Mouse (Mus musculus) kidney, embryonic 15.5 days (tissue): ENCODE results near the gene Pqlc3. TPM values are rescaled to one million over a fixed set of nuclear protein-coding genes. Genes with fewer than 3 reads are reported as not detected.
A peak's percentile ranks its signal among the peaks of the same experiment; 100 is the strongest.

Experiments used
- ATAC-seq: fragments of 200-750 bp; cut with Nextera tagmentation; replicated peaks from 2 replicates; pipeline ENCODE4 v1.8.0; 2017; ENCODE audit warnings: moderate TSS enrichment; ENCODE audit not compliant: low FRiP score
- H3K27ac ChIP-seq: fragments of 300-500 bp; sonication (generic); 2 replicates; pipeline ENCODE4 v1.5.1; 2015; ENCODE audit warnings: mild to moderate bottlenecking, inconsistent platforms
- H3K27me3 ChIP-seq: fragments of 300-500 bp; sonication (generic); 2 replicates; pipeline ENCODE4 v1.6.1; 2015; ENCODE audit warnings: inconsistent platforms
- H3K36me3 ChIP-seq: fragments of 300-500 bp; sonication (generic); 2 replicates; pipeline ENCODE4 v1.6.1; 2015; ENCODE audit warnings: inconsistent platforms
- H3K4me1 ChIP-seq: fragments of 300-500 bp; sonication (generic); 2 replicates; pipeline ENCODE4 v1.6.1; 2015; ENCODE audit warnings: inconsistent platforms
- H3K4me2 ChIP-seq: fragments of 300-500 bp; sonication (generic); 2 replicates; pipeline ENCODE4 v1.6.1; 2015; ENCODE audit warnings: moderate library complexity, mild to moderate bottlenecking, inconsistent platforms
- H3K4me3 ChIP-seq: fragments of 300-500 bp; sonication (generic); replicated peaks from 2 replicates; pipeline ENCODE4 v1.5.1; 2015; ENCODE audit warnings: mild to moderate bottlenecking, inconsistent platforms
- H3K9ac ChIP-seq: fragments of 300-500 bp; sonication (generic); 2 replicates; pipeline ENCODE4 v1.6.1; 2015; ENCODE audit warnings: mild to moderate bottlenecking, inconsistent platforms
- H3K9me3 ChIP-seq: fragments of 300-500 bp; sonication (generic); replicated peaks from 2 replicates; pipeline ENCODE4 v1.6.1; 2016; ENCODE audit warnings: inconsistent platforms
- WGBS: fragments of 180-500 bp; shearing (Covaris S2); methylation state at CpG from one replicate; pipeline ENCODE4 v1.1.7; 2015; ENCODE audit warnings: mixed read lengths; 5-methylcytosine and 5-hydroxymethylcytosine counted together
- polyA plus RNA-seq: library from polyadenylated mRNA; unstranded; fragments of >200 nt; fragmentation: Nextera tagmentation; extraction: Ambion mirVana; gene quantifications from 2 replicates; pipeline ENCODE4 v1.2.1, GENCODE M21; 2015

The Pqlc3 gene
- 4.0 and 4.9 TPM in 2 replicates for polyA plus RNA-seq

GRCm38 (mm10) chr12:16999739-17000497, at the start of gene Pqlc3:
TSS of gene Pqlc3 (minus strand) at chr12:17000408.
- Histone ChIP-seq H3K27ac (no peak within 1 kb of the TSS), H3K36me3 (no peaks in the 10 kb centered on the region), H3K27me3 (peaks cover 42% of the 10 kb centered on the region), H3K4me1 (peaks cover 21% of the 10 kb centered on the region), H3K9me3 (no peaks in the 10 kb centered on the region), H3K9ac (peak within 1 kb of the TSS; percentile 36), H3K4me3 (peak within 1 kb of the TSS; percentile 68), H3K4me2 (peak within 1 kb of the TSS; percentile 94)
- under 1% methylated on average over 57 of the region's 57 CpGs for WGBS
- ATAC-seq, result peak; percentile 93

GRCm38 (mm10) chr12:17049796-17050195, 49.6 kb upstream of the Pqlc3 start:
- no peak for ATAC-seq
- 90% methylated on average over 1 of the region's 1 CpGs for WGBS
- no peaks in the 10 kb centered on the region for H3K4me1 ChIP-seq

GRCm38 (mm10) chr12:17048979-17049612, 48.9 kb upstream of the Pqlc3 start:
- no peak for ATAC-seq
- Histone ChIP-seq H3K36me3 (no peaks in the 10 kb centered on the region), H3K9ac (no peak overlapping the region), H3K27ac (no peak overlapping the region), H3K27me3 (no peaks in the 10 kb centered on the region), H3K4me2 (no peak overlapping the region), H3K4me3 (no peak overlapping the region), H3K4me1 (no peaks in the 10 kb centered on the region), H3K9me3 (no peaks in the 10 kb centered on the region)
- whole genome bisulfite sequencing, result 66% methylated on average over 7 of the region's 7 CpGs

More at GRCm38 (mm10) chr12:17049796-17050195, 49.6 kb upstream of the Pqlc3 start:
- no peak overlapping the region for H3K27ac ChIP-seq
- H3K9ac ChIP-seq, result no peak overlapping the region
- H3K4me2 ChIP-seq, result no peak overlapping the region
- no peaks in the 10 kb centered on the region for H3K9me3 ChIP-seq
- H3K27me3 ChIP-seq, result no peaks in the 10 kb centered on the region
- H3K36me3 ChIP-seq, result no peaks in the 10 kb centered on the region
- no peak overlapping the region for H3K4me3 ChIP-seq

GRCm38 (mm10) chr12:17043311-17043710, 43.1 kb upstream of the Pqlc3 start:
- no peak overlapping the region for H3K27ac ChIP-seq
- ATAC-seq, result no peak

GRCm38 (mm10) chr12:17040567-17040966, 40.4 kb upstream of the Pqlc3 start:
- no peak for ATAC-seq
- no peaks in the 10 kb centered on the region for H3K36me3 ChIP-seq
- 40% methylated on average over 1 of the region's 1 CpGs for WGBS

More at GRCm38 (mm10) chr12:17043311-17043710, 43.1 kb upstream of the Pqlc3 start:
- no peaks in the 10 kb centered on the region for H3K27me3 ChIP-seq
- no peak overlapping the region for H3K9ac ChIP-seq
- H3K4me2 ChIP-seq, result no peak overlapping the region
- WGBS, result 42% methylated on average over 5 of the region's 5 CpGs
- H3K4me3 ChIP-seq, result no peak overlapping the region
- H3K4me1 ChIP-seq, result no peaks in the 10 kb centered on the region
- H3K9me3 ChIP-seq, result no peaks in the 10 kb centered on the region
- H3K36me3 ChIP-seq, result no peaks in the 10 kb centered on the region

GRCm38 (mm10) chr12:17039415-17039814, 39.2 kb upstream of the Pqlc3 start:
- Histone ChIP-seq H3K9ac (no peak overlapping the region), H3K27me3 (no peaks in the 10 kb centered on the region), H3K27ac (no peak overlapping the region), H3K36me3 (no peaks in the 10 kb centered on the region), H3K4me1 (no peaks in the 10 kb centered on the region), H3K4me3 (no peak overlapping the region), H3K9me3 (no peaks in the 10 kb centered on the region), H3K4me2 (no peak overlapping the region)
- ATAC-seq, result no peak
- 70% methylated on average over 2 of the region's 2 CpGs for WGBS

More at GRCm38 (mm10) chr12:17040567-17040966, 40.4 kb upstream of the Pqlc3 start:
- Histone ChIP-seq H3K9ac (no peak overlapping the region), H3K4me1 (no peaks in the 10 kb centered on the region), H3K9me3 (no peaks in the 10 kb centered on the region), H3K27me3 (no peaks in the 10 kb centered on the region), H3K4me2 (no peak overlapping the region), H3K27ac (no peak overlapping the region), H3K4me3 (no peak overlapping the region)

GRCm38 (mm10) chr12:17038246-17038645, 38.0 kb upstream of the Pqlc3 start:
- 77% methylated on average over 6 of the region's 6 CpGs for WGBS
- no peak for ATAC-seq
- Histone ChIP-seq H3K4me3 (no peak overlapping the region), H3K4me2 (no peak overlapping the region), H3K4me1 (no peaks in the 10 kb centered on the region), H3K27ac (no peak overlapping the region), H3K9ac (no peak overlapping the region), H3K36me3 (no peaks in the 10 kb centered on the region), H3K9me3 (no peaks in the 10 kb centered on the region), H3K27me3 (no peaks in the 10 kb centered on the region)

GRCm38 (mm10) chr12:17037053-17037610, 36.9 kb upstream of the Pqlc3 start:
- H3K4me3 ChIP-seq, result no peak overlapping the region
- H3K9me3 ChIP-seq, result no peaks in the 10 kb centered on the region
- H3K9ac ChIP-seq, result no peak overlapping the region
- WGBS, result 65% methylated on average over 14 of the region's 14 CpGs
- H3K27ac ChIP-seq, result no peak overlapping the region
- no peak overlapping the region for H3K4me2 ChIP-seq
- no peak for ATAC-seq
- H3K4me1 ChIP-seq, result no peaks in the 10 kb centered on the region
- no peaks in the 10 kb centered on the region for H3K36me3 ChIP-seq
- H3K27me3 ChIP-seq, result no peaks in the 10 kb centered on the region

GRCm38 (mm10) chr12:17036532-17036931, 36.3 kb upstream of the Pqlc3 start:
- no peaks in the 10 kb centered on the region for H3K4me1 ChIP-seq
- no peak overlapping the region for H3K27ac ChIP-seq
- ATAC-seq, result no peak
- no peak overlapping the region for H3K4me2 ChIP-seq
- no peaks in the 10 kb centered on the region for H3K9me3 ChIP-seq
- H3K36me3 ChIP-seq, result no peaks in the 10 kb centered on the region
- no peak overlapping the region for H3K9ac ChIP-seq
- peaks cover 2% of the 10 kb centered on the region; the same call in 1 of the 2 replicates for H3K27me3 ChIP-seq
- 42% methylated on average over 9 of the region's 9 CpGs for WGBS
- no peak overlapping the region for H3K4me3 ChIP-seq

GRCm38 (mm10) chr12:17035128-17035527, 34.9 kb upstream of the Pqlc3 start:
- Histone ChIP-seq H3K4me3 (no peak overlapping the region), H3K9ac (no peak overlapping the region), H3K9me3 (no peaks in the 10 kb centered on the region), H3K4me2 (no peak overlapping the region), H3K27ac (no peak overlapping the region), H3K36me3 (no peaks in the 10 kb centered on the region), H3K4me1 (no peaks in the 10 kb centered on the region), H3K27me3 (peaks cover 14% of the 10 kb centered on the region)
- ATAC-seq, result no peak
- 60% methylated on average over 2 of the region's 2 CpGs for WGBS

GRCm38 (mm10) chr12:17034671-17035070, 34.5 kb upstream of the Pqlc3 start:
- Histone ChIP-seq H3K27me3 (peaks cover 19% of the 10 kb centered on the region), H3K4me3 (no peak overlapping the region), H3K9me3 (no peaks in the 10 kb centered on the region), H3K27ac (no peak overlapping the region), H3K9ac (no peak overlapping the region), H3K4me1 (no peaks in the 10 kb centered on the region), H3K36me3 (no peaks in the 10 kb centered on the region), H3K4me2 (no peak overlapping the region)
- ATAC-seq, result no peak
- WGBS, result 53% methylated on average over 5 of the region's 5 CpGs

- Histone ChIP-seq H3K4me3 (no peak overlapping the region), H3K36me3 (no peaks in the 10 kb centered on the region), H3K9me3 (no peaks in the 10 kb centered on the region), H3K9ac (no peak overlapping the region), H3K27ac (no peak overlapping the region), H3K4me2 (no peak overlapping the region), H3K4me1 (no peaks in the 10 kb centered on the region), H3K27me3 (peaks cover 20% of the 10 kb centered on the region)
- 76% methylated on average over 9 of the region's 9 CpGs for WGBS
- ATAC-seq, result no peak
Observed at GRCm38 (mm10) chr12:17033464-17033841, 33.2 kb upstream of the Pqlc3 start.
